In the genomic region with DNA sequence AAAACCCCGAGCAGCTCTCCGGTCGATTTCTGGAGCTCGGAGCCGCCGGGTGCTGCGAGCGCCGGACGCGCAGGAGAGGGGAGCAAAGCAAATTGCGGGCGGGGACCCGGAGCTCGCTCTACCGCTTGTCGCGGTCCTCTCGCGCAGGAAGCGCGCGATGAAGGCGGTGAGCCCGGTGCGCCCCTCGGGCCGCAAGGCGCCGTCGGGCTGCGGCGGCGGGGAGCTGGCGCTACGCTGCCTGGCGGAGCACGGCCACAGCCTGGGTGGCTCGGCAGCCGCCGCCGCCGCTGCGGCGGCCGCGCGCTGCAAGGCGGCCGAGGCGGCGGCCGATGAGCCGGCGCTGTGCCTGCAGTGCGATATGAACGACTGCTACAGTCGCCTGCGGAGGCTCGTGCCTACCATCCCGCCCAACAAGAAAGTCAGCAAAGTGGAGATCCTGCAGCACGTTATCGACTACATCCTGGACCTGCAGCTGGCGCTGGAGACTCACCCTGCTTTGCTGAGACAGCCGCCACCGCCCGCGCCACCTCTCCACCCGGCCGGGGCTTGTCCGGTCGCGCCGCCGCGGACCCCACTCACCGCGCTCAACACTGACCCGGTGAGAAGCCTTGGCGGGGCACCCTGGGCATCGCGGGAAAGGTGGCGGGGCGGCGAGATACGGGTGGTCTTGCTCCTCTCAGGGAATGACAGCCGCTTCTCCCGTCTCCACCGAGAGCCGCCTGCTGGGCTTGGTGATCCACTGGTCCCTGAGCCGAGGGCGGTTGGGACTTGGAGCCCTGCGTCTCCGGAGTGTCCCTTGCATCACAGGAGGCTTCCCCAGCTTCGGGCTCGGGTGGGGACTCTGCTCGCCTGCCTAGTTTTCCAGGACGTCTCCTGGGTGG, we compare ENCODE assay signal across 8 mouse cellular contexts. TPM values are rescaled to one million over a fixed set of nuclear protein-coding genes. Genes with fewer than 3 reads are reported as not detected.
DNase-seq lines count a peak whose midpoint lies in the region; ATAC-seq and TF ChIP-seq lines count a peak whose summit lies in the region.

No protein-coding gene starts in this region.

- peak; percentile 48; the same call in 1 of the 2 replicates for ATAC-seq in embryonic facial prominence, embryonic 13.5 days (ENCODE audit: insufficient number of reproducible peaks, insufficient read depth, low FRiP score, low TSS enrichment, low read depth)
- ATAC-seq in kidney, embryonic 15.5 days (replicated peaks; ENCODE audit: low FRiP score), result peak; percentile 13; the same call in 1 of the 2 replicates

- no peaks in the 10 kb centered on the region for H3K9me3 ChIP-seq in embryonic facial prominence, embryonic 13.5 days
- no peaks in the 10 kb centered on the region for H3K9me3 ChIP-seq in heart, embryonic 10.5 days
- H3K9me3 ChIP-seq in kidney, embryonic 15.5 days (replicated peaks), result no peaks in the 10 kb centered on the region

- H3K9ac ChIP-seq in embryonic facial prominence, embryonic 13.5 days, result peak overlapping the region; percentile 93
- H3K9ac ChIP-seq in kidney, embryonic 15.5 days, result peak overlapping the region; percentile 83

- WGBS in thymus, adult 2 months, result 1% methylated on average over 98 of the region's 98 CpGs
- WGBS in embryonic facial prominence, embryonic 13.5 days, result under 1% methylated on average over 97 of the region's 98 CpGs
- under 1% methylated on average over 98 of the region's 98 CpGs for WGBS in heart, embryonic 10.5 days
- WGBS in kidney, embryonic 15.5 days, result under 1% methylated on average over 96 of the region's 98 CpGs

- peak overlapping the region; percentile 6 for H3ac ChIP-seq in myocyte (ENCODE audit: control insufficient read depth, insufficient read length)

- no peak for TF ChIP-seq POLR2A in thymus, adult 2 months (IDR thresholded peaks at IDR 0.05; ENCODE audit: control insufficient read depth, extremely low read depth, insufficient read depth, low read length, poor library complexity)
- no peak for TF ChIP-seq POLR2A in myocyte (IDR thresholded peaks at IDR 0.05; ENCODE audit: insufficient read length, low read depth)

- peak overlapping the region; percentile 30 for H3K4me3 ChIP-seq in thymus, adult 2 months (ENCODE audit: control insufficient read depth, insufficient read depth, low read length)
- H3K4me3 ChIP-seq in embryonic facial prominence, embryonic 13.5 days, result peak overlapping the region; percentile 82
- peak overlapping the region; percentile 78 for H3K4me3 ChIP-seq in heart, embryonic 10.5 days
- H3K4me3 ChIP-seq in kidney, embryonic 15.5 days (replicated peaks), result peak overlapping the region; percentile 72
- peak overlapping the region; percentile 22 for H3K4me3 ChIP-seq in myocyte

- H3K27ac ChIP-seq in thymus, adult 2 months (ENCODE audit: control insufficient read depth, insufficient read depth, low read length), result no peak overlapping the region
- H3K27ac ChIP-seq in embryonic facial prominence, embryonic 13.5 days, result peak overlapping the region; percentile 95
- peak overlapping the region; percentile 91 for H3K27ac ChIP-seq in heart, embryonic 10.5 days
- peak overlapping the region; percentile 95 for H3K27ac ChIP-seq in kidney, embryonic 15.5 days

- TF ChIP-seq CTCF in thymus, adult 2 months (IDR thresholded peaks at IDR 0.05; ENCODE audit: borderline replicate concordance, control insufficient read depth, extremely low read depth, insufficient read depth, low read length, poor library complexity), result no peak

- H3K79me2 ChIP-seq in myocyte (ENCODE audit: control insufficient read depth, insufficient read depth), result no peaks in the 10 kb centered on the region

- no peaks in the 10 kb centered on the region for H3K36me3 ChIP-seq in thymus, adult 2 months (ENCODE audit: control insufficient read depth, insufficient read depth, low read length)
- H3K36me3 ChIP-seq in embryonic facial prominence, embryonic 13.5 days, result no peaks in the 10 kb centered on the region
- H3K36me3 ChIP-seq in heart, embryonic 10.5 days, result no peaks in the 10 kb centered on the region
- H3K36me3 ChIP-seq in kidney, embryonic 15.5 days, result no peaks in the 10 kb centered on the region
- no peaks in the 10 kb centered on the region for H3K36me3 ChIP-seq in myocyte (ENCODE audit: control insufficient read depth, insufficient read depth)

- H3K27me3 ChIP-seq in thymus, adult 2 months (ENCODE audit: control insufficient read depth, insufficient read depth, low read length), result peaks cover 9% of the 10 kb centered on the region; the same call in 1 of the 2 replicates
- no peaks in the 10 kb centered on the region for H3K27me3 ChIP-seq in embryonic facial prominence, embryonic 13.5 days
- peaks cover 9% of the 10 kb centered on the region; the same call in 1 of the 2 replicates for H3K27me3 ChIP-seq in heart, embryonic 10.5 days (ENCODE audit: insufficient read depth, poor library complexity, severe bottlenecking)
- no peaks in the 10 kb centered on the region for H3K27me3 ChIP-seq in kidney, embryonic 15.5 days
- H3K27me3 ChIP-seq in myocyte (ENCODE audit: control insufficient read depth, insufficient read depth, insufficient read length), result peaks cover 12% of the 10 kb centered on the region

- no peak for DNase-seq in thymus, adult 2 months
- DNase-seq in thymus, postnatal 36 days, result no peak
- peak; percentile 81 for DNase-seq in heart, embryonic 10.5 days (ENCODE audit: low spot score)
- DNase-seq in liver, result peak; percentile 23
- peak; percentile 33 to 76 for DNase-seq in urinary bladder, adult 18-20 months (ENCODE audit: low spot score in 2 of 2)

- peak overlapping the region; percentile 90 for H3K4me2 ChIP-seq in embryonic facial prominence, embryonic 13.5 days
- peak overlapping the region; percentile 85 for H3K4me2 ChIP-seq in kidney, embryonic 15.5 days
- peak overlapping the region; percentile 96 for H3K4me2 ChIP-seq in myocyte (ENCODE audit: low read depth)

- H3K4me1 ChIP-seq in thymus, adult 2 months (replicated peaks; ENCODE audit: control insufficient read depth, insufficient read depth, low read length), result no peaks in the 10 kb centered on the region
- H3K4me1 ChIP-seq in embryonic facial prominence, embryonic 13.5 days, result peaks cover 30% of the 10 kb centered on the region
- peaks cover 15% of the 10 kb centered on the region for H3K4me1 ChIP-seq in heart, embryonic 10.5 days
- peaks cover 19% of the 10 kb centered on the region for H3K4me1 ChIP-seq in kidney, embryonic 15.5 days

TF ChIP-seq in myocyte, 11 proteins besides CTCF, POLR2A, EP300 and RAD21:
- TF ChIP-seq MYOG (IDR thresholded peaks at IDR 0.05; ENCODE audit: control insufficient read depth in 1 of 3, insufficient read depth in 1 of 3, insufficient read length in 2 of 3, low read depth in 2 of 3), result no peak
- TF ChIP-seq CEBPB (IDR thresholded peaks at IDR 0.05; ENCODE audit: insufficient read depth, poor library complexity, severe bottlenecking), result no peak
- no peak for TF ChIP-seq USF1 (IDR thresholded peaks at IDR 0.05; ENCODE audit: low read depth)
- TF ChIP-seq POLR2AphosphoS2 (IDR thresholded peaks at IDR 0.05; ENCODE audit: insufficient read length, low read depth), result no peak
- no peak for TF ChIP-seq SRF (IDR thresholded peaks at IDR 0.05; ENCODE audit: control insufficient read depth, insufficient read length, low read depth)
- no peak for TF ChIP-seq TCF12 (IDR thresholded peaks at IDR 0.05; ENCODE audit: insufficient read depth, poor library complexity, severe bottlenecking)
- no peak for TF ChIP-seq E2F4 (IDR thresholded peaks at IDR 0.05; ENCODE audit: insufficient read depth)
- TF ChIP-seq MYOD1 (IDR thresholded peaks at IDR 0.05; ENCODE audit: control insufficient read depth in 1 of 3, insufficient read length in 2 of 3, low read depth in 2 of 3), result no peak
- no peak for TF ChIP-seq TCF3 (IDR thresholded peaks at IDR 0.05; ENCODE audit: insufficient read length, low read depth)
- no peak for TF ChIP-seq REST (IDR thresholded peaks at IDR 0.05; ENCODE audit: insufficient read depth, insufficient read length)
- TF ChIP-seq MAX (IDR thresholded peaks at IDR 0.05; ENCODE audit: low read depth), result no peak

RNA-seq across cellular contexts. Expression of a gene that starts 0.6 kb away (rescaled TPM):
- polyA plus RNA-seq in thymus, adult 2 months (2012; rRNA removed), result 2.2 and 2.4 TPM in 2 replicates
- 16.5 and 25.2 TPM in 2 replicates for polyA plus RNA-seq in embryonic facial prominence, embryonic 13.5 days (2015; fragmentation: Nextera tagmentation; extraction: Ambion mirVana)
- 2.7 and 6.6 TPM in 2 replicates for polyA plus RNA-seq in heart, embryonic 10.5 days (2016; fragmentation: Nextera tagmentation; extraction: Ambion mirVana)
- 24.3 and 26.6 TPM in 2 replicates for polyA plus RNA-seq in kidney, embryonic 15.5 days (2015; fragmentation: Nextera tagmentation; extraction: Ambion mirVana)
- 0.07 TPM for polyA plus RNA-seq in myocyte (2012; fragmentation: generic; extraction: Trizol)

Comparison
In these comparisons a context has a peak if more than half of its experiments do, and no peak if none do; other contexts are left out.
1. DNase-seq: peak in heart, embryonic 10.5 days (single experiment), liver (single experiment) and urinary bladder, adult 18-20 months (2 of 2); none in thymus, adult 2 months (single experiment) and thymus, postnatal 36 days (0 of 2).
2. H3K4me3 ChIP-seq: peak in every context shown above with its lines; median percentile 82 in embryonic facial prominence, embryonic 13.5 days; 78 in heart, embryonic 10.5 days; 72 in kidney, embryonic 15.5 days; 30 in thymus, adult 2 months; 22 in myocyte.
3. Peak in every context shown above with its lines, with median percentiles within 50 percentile points of each other: H3K4me2 ChIP-seq.